Mouse (Mus musculus): Measurements from ENCODE around the gene Pdlim3. TPM values are rescaled to one million over a fixed set of nuclear protein-coding genes. Genes with fewer than 3 reads are reported as not detected.

The Pdlim3 gene
- polyA plus RNA-seq, 1 experiment from 2014 or later = 19.7 TPM

DNA sequence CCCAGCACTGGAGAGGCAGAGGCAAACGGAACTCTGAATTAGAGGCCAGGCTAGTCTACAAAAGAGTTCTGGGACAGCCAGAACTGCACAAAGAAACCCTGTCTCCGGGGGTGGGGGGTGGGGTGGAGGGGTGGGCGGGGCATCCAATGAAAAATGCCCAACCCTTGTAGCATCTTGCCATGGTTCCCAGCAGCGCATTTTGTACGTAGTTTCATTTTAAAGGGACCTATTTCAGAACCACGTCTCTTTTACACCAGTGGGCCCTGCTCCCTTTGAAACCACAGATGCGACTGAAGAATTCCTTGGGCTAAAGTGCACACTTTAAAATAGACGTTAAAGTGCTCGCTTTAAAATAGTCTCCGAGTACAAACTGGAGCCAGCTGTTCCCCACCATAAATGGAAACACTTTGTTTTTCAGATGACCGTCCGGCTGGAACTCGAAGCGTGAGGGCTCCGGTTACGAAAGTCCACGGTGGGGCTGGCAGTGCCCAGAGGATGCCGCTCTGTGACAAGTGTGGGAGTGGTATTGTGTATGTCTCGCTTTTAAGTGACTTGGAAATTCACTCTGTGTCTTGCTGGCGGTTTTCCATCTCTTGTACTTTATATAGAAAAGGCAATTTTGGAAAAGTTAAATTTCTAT, 31.9 kb downstream of the Pdlim3 start:
- H3K9me3 ChIP-seq (ENCODE audit: control insufficient read depth, low read length) = no peaks in the 10 kb centered on the region
- H3K4me3 ChIP-seq (ENCODE audit: low read length) = no peak overlapping the region
- H3K27me3 ChIP-seq (replicated peaks; ENCODE audit: control insufficient read depth, insufficient read depth, low read length) = no peaks in the 10 kb centered on the region
- ATAC-seq = no peak
- 84% methylated on average over 20 of the region's 20 CpGs for WGBS
- H3K4me1 ChIP-seq (ENCODE audit: control insufficient read depth, insufficient read depth, low read depth, low read length) = no peaks in the 10 kb centered on the region
- no peak overlapping the region for H3K9ac ChIP-seq (ENCODE audit: low read depth, low read length)
- no peak overlapping the region for H3K4me2 ChIP-seq (ENCODE audit: low read length)
- no peaks in the 10 kb centered on the region for H3K36me3 ChIP-seq (ENCODE audit: control insufficient read depth, insufficient read depth, low read length)
- H3K27ac ChIP-seq (ENCODE audit: low read depth, low read length) = no peak overlapping the region

DNA sequence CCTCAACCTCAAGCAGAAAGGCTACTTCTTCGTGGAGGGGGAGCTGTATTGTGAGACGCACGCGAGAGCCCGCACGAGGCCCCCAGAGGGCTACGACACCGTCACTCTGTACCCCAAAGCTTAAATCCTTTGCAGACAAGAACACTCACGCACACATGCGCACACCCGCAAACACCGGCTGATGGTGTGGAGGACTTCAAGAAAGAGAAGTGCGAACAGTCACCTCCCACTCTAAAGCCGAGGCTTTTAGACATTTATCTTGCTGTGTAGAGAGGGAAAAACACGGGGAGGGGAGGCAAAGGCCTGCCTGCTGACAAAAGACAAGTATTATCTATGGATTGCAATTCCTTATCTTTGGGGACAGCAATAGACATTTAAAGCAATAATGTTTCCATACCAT, 33.6 kb downstream of the Pdlim3 start:
- Histone ChIP-seq H3K27me3 (replicated peaks; ENCODE audit: control insufficient read depth, insufficient read depth, low read length) (no peaks in the 10 kb centered on the region), H3K4me1 (ENCODE audit: control insufficient read depth, insufficient read depth, low read depth, low read length) (no peaks in the 10 kb centered on the region), H3K4me3 (ENCODE audit: low read length) (no peak overlapping the region), H3K36me3 (ENCODE audit: control insufficient read depth, insufficient read depth, low read length) (no peaks in the 10 kb centered on the region), H3K4me2 (ENCODE audit: low read length) (no peak overlapping the region), H3K27ac (ENCODE audit: low read depth, low read length) (no peak overlapping the region), H3K9ac (ENCODE audit: low read depth, low read length) (no peak overlapping the region), H3K9me3 (ENCODE audit: control insufficient read depth, low read length) (no peaks in the 10 kb centered on the region)
- no peak for ATAC-seq
- 89% methylated on average over 15 of the region's 15 CpGs for WGBS

DNA sequence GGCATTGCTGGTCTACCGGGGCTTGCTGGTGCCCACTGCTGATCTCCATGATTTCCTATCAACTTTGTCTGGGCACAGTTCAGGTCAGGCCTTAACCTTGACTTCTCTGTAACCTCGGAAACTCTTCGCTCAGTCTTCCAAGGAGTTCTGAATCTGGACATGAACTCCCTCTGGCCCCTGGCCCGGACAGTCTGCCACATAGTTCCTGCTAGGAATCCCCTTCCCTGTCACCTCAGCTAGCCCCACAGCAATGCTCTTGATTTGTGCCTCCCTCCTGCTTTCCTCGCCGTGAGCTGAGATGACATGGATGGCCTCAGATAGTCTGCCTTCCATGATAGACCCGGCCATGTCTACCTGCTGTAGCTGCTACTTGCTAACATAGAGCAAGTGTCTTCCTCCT, 35.1 kb downstream of the Pdlim3 start:
- Histone ChIP-seq H3K36me3 (ENCODE audit: control insufficient read depth, insufficient read depth, low read length) (no peaks in the 10 kb centered on the region), H3K4me1 (ENCODE audit: control insufficient read depth, insufficient read depth, low read depth, low read length) (no peaks in the 10 kb centered on the region), H3K9me3 (ENCODE audit: control insufficient read depth, low read length) (no peaks in the 10 kb centered on the region), H3K4me3 (ENCODE audit: low read length) (no peak overlapping the region), H3K27ac (ENCODE audit: low read depth, low read length) (no peak overlapping the region), H3K9ac (ENCODE audit: low read depth, low read length) (no peak overlapping the region), H3K4me2 (ENCODE audit: low read length) (no peak overlapping the region), H3K27me3 (replicated peaks; ENCODE audit: control insufficient read depth, insufficient read depth, low read length) (no peaks in the 10 kb centered on the region)
- WGBS = 94% methylated on average over 7 of the region's 7 CpGs
- no peak for ATAC-seq

- Histone ChIP-seq H3K4me2 (ENCODE audit: low read length) (no peak overlapping the region), H3K9ac (ENCODE audit: low read depth, low read length) (no peak overlapping the region), H3K4me3 (ENCODE audit: low read length) (no peak overlapping the region), H3K4me1 (ENCODE audit: control insufficient read depth, insufficient read depth, low read depth, low read length) (no peaks in the 10 kb centered on the region), H3K9me3 (ENCODE audit: control insufficient read depth, low read length) (no peaks in the 10 kb centered on the region), H3K36me3 (ENCODE audit: control insufficient read depth, insufficient read depth, low read length) (no peaks in the 10 kb centered on the region), H3K27me3 (replicated peaks; ENCODE audit: control insufficient read depth, insufficient read depth, low read length) (no peaks in the 10 kb centered on the region), H3K27ac (ENCODE audit: low read depth, low read length) (no peak overlapping the region)
- ATAC-seq = no peak
- 97% methylated on average over 7 of the region's 7 CpGs for WGBS
Measured at GRCm38 (mm10) chr8:45922116-45922515, 36.9 kb downstream of the Pdlim3 start.

GRCm38 (mm10) chr8:45934582-45935014, 49.3 kb downstream of the Pdlim3 start, which contains the start of gene Ccdc110:
Gene Ccdc110 (plus strand): TSS chr8:45934619.
- ATAC-seq = peak; percentile 96
- WGBS = under 1% methylated on average over 23 of the region's 23 CpGs
- no peaks in the 10 kb centered on the region for H3K4me1 ChIP-seq (ENCODE audit: control insufficient read depth, insufficient read depth, low read depth, low read length)
- no peaks in the 10 kb centered on the region for H3K36me3 ChIP-seq (ENCODE audit: control insufficient read depth, insufficient read depth, low read length)
- H3K4me2 ChIP-seq (ENCODE audit: low read length) = peak within 1 kb of the TSS; percentile 53
- H3K27me3 ChIP-seq (replicated peaks; ENCODE audit: control insufficient read depth, insufficient read depth, low read length) = no peaks in the 10 kb centered on the region
- peak within 1 kb of the TSS; percentile 49 for H3K4me3 ChIP-seq (ENCODE audit: low read length)
- H3K9ac ChIP-seq (ENCODE audit: low read depth, low read length) = peak within 1 kb of the TSS; percentile 39
- peaks cover 5% of the 10 kb centered on the region for H3K9me3 ChIP-seq (ENCODE audit: control insufficient read depth, low read length)
- no peak within 1 kb of the TSS for H3K27ac ChIP-seq (ENCODE audit: low read depth, low read length)

- ATAC-seq = no peak
- 88% methylated on average over 9 of the region's 9 CpGs for WGBS
Measured at GRCm38 (mm10) chr8:45936986-45937385, 51.7 kb downstream of the Pdlim3 start.

DNA sequence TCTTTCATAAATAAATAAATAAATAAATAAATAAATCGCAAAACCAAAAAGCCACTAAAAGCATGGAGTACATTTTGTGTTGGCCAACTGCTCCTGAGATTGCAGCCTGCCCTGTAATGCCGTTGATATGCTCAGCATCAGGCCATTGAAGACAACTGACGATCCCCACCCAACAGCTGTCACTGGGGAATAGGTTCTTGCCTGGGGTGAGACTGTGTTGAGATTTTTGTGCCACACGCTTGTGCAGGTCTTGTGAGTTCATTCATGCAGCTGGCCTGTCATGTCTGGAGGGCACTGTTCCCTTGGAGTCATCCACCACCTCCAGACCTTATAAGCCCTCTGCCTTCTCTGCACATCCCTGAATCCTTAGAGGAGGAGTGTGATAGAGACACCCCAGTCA, 61.0 kb downstream of the Pdlim3 start:
- no peaks in the 10 kb centered on the region for H3K36me3 ChIP-seq (ENCODE audit: control insufficient read depth, insufficient read depth, low read length)
- no peak for ATAC-seq
- no peaks in the 10 kb centered on the region for H3K9me3 ChIP-seq (ENCODE audit: control insufficient read depth, low read length)
- no peak overlapping the region for H3K4me2 ChIP-seq (ENCODE audit: low read length)
- H3K27me3 ChIP-seq (replicated peaks; ENCODE audit: control insufficient read depth, insufficient read depth, low read length) = no peaks in the 10 kb centered on the region
- no peaks in the 10 kb centered on the region for H3K4me1 ChIP-seq (ENCODE audit: control insufficient read depth, insufficient read depth, low read depth, low read length)
- H3K4me3 ChIP-seq (ENCODE audit: low read length) = no peak overlapping the region
- no peak overlapping the region for H3K9ac ChIP-seq (ENCODE audit: low read depth, low read length)
- H3K27ac ChIP-seq (ENCODE audit: low read depth, low read length) = no peak overlapping the region
- WGBS = 89% methylated on average over 4 of the region's 4 CpGs

More at GRCm38 (mm10) chr8:45936986-45937385, 51.7 kb downstream of the Pdlim3 start:
- no peak overlapping the region for H3K4me3 ChIP-seq (ENCODE audit: low read length)
- no peak overlapping the region for H3K27ac ChIP-seq (ENCODE audit: low read depth, low read length)
- no peak overlapping the region for H3K9ac ChIP-seq (ENCODE audit: low read depth, low read length)
- H3K4me1 ChIP-seq (ENCODE audit: control insufficient read depth, insufficient read depth, low read depth, low read length) = no peaks in the 10 kb centered on the region
- no peak overlapping the region for H3K4me2 ChIP-seq (ENCODE audit: low read length)
- no peaks in the 10 kb centered on the region for H3K36me3 ChIP-seq (ENCODE audit: control insufficient read depth, insufficient read depth, low read length)
- H3K27me3 ChIP-seq (replicated peaks; ENCODE audit: control insufficient read depth, insufficient read depth, low read length) = no peaks in the 10 kb centered on the region
- no peaks in the 10 kb centered on the region for H3K9me3 ChIP-seq (ENCODE audit: control insufficient read depth, low read length)

- Histone ChIP-seq H3K36me3 (ENCODE audit: control insufficient read depth, insufficient read depth, low read length) (no peaks in the 10 kb centered on the region), H3K4me1 (ENCODE audit: control insufficient read depth, insufficient read depth, low read depth, low read length) (no peaks in the 10 kb centered on the region), H3K9ac (ENCODE audit: low read depth, low read length) (no peak overlapping the region), H3K27ac (ENCODE audit: low read depth, low read length) (no peak overlapping the region), H3K4me3 (ENCODE audit: low read length) (no peak overlapping the region), H3K4me2 (ENCODE audit: low read length) (no peak overlapping the region), H3K9me3 (ENCODE audit: control insufficient read depth, low read length) (no peaks in the 10 kb centered on the region), H3K27me3 (replicated peaks; ENCODE audit: control insufficient read depth, insufficient read depth, low read length) (no peaks in the 10 kb centered on the region)
- no peak for ATAC-seq
- WGBS = 54% methylated on average over 2 of the region's 2 CpGs
Measured at GRCm38 (mm10) chr8:45950622-45951021, 65.4 kb downstream of the Pdlim3 start.

All from hindbrain, embryonic 16.5 days (tissue).